Mouse (Mus musculus): Measurements from ENCODE around the gene Selenop.

DNA sequence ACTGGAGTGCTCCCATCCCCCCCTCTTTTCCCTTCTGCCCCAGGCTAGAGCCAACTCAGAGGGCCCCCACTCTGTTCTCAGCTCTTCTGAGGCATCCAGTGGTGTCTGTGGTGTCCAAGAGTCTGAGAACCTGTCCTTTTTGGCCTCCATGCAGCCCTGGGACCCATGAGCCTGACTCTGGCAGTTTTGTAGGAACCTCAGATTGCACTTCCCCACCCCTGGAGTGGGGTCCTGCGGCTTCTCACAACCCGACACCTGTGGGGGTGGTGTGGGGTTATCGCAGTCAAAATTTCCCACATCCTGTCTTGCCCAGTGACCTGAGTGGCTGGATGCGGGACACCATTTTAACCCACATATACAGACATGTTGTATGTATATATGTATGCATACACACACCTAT is 4.1 kb upstream of the Selenop start:
- no peak for TF ChIP-seq EP300 (IDR thresholded peaks at IDR 0.05; ENCODE audit: low read depth)
- TF ChIP-seq CTCF (IDR thresholded peaks at IDR 0.05; ENCODE audit: low read depth) = no peak
